Mouse (Mus musculus): ENCODE measurements around the gene Mpped2. TPM values are rescaled to one million over a fixed set of nuclear protein-coding genes. Genes with fewer than 3 reads are reported as not detected.

The Mpped2 gene
- total and polyA plus RNA-seq, 2 experiments from 2014 or later, result 42.6 to 79.4 TPM

DNA sequence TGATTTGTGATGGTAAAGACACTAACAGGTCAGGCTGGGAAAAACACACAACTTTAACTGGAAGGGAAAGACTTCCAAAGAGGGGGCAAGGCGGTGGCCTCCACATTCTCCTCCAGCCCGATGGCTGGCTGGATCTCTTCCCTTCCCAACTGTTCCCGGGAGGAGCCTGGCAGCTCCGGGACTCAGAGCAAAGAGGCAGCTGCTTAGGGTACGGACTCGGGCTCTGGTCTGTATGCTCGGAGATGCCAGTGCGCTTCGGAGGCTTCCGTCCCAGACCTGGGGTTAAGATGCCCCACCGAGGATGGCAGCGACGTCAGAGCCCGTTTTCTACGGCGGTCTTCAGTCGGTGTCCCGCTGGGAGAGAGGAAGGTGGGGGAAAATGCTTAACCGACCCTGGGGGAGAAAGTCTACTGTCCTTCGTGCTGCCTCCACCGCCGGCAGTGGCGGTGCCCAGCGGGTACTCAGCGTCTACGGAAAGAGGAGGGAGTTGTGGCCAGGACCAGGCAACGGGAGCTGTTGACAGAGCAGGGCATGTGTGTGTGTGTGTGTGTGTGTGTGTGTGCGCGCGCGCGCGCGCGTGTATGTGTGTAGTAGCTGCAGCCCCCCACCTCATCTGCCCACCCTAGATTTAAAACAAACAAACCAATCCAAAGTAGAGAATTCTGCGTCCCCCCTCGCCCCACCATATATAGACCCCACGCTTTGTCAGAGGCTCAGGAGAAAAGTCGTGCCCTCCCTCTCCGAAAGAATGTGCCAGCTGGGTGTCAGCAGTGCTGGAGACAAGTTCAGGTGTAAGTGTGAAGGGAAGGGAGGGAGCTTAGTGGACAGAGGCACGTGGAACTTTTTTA, 2.0 kb downstream of the Mpped2 start:
- no peaks in the 10 kb centered on the region for H3K9me3 ChIP-seq (ENCODE audit: low read length)
- peak overlapping the region; percentile 96 for H3K9ac ChIP-seq (replicated peaks; ENCODE audit: low read length, poor library complexity, severe bottlenecking)
- H3K4me1 ChIP-seq (ENCODE audit: insufficient read depth, low read length), result no peaks in the 10 kb centered on the region
- under 1% methylated on average over 41 of the region's 41 CpGs for WGBS
- DNase-seq (ENCODE audit: low spot score), result peak; percentile 63
- peak overlapping the region; percentile 96 for H3K27ac ChIP-seq (ENCODE audit: low read depth, low read length)
- TF ChIP-seq CTCF (IDR thresholded peaks at IDR 0.05), result no peak
- peak overlapping the region; percentile 95 for H3K4me2 ChIP-seq (ENCODE audit: low read depth, low read length, poor library complexity, severe bottlenecking)
- no peaks in the 10 kb centered on the region for H3K36me3 ChIP-seq (ENCODE audit: insufficient read depth, low read length)
- H3K4me3 ChIP-seq (ENCODE audit: low read depth, low read length), result peak overlapping the region; percentile 95
- no peaks in the 10 kb centered on the region for H3K27me3 ChIP-seq (ENCODE audit: insufficient read depth, low read length)
- ATAC-seq (ENCODE audit: low FRiP score), result peak; percentile 28

GRCm38 (mm10) chr2:106695734-106696022, 2.6 kb downstream of the Mpped2 start:
- TF ChIP-seq CTCF (IDR thresholded peaks at IDR 0.05), result no peak
- Histone ChIP-seq H3K4me1 (ENCODE audit: insufficient read depth, low read length) (no peaks in the 10 kb centered on the region), H3K9ac (replicated peaks; ENCODE audit: low read length, poor library complexity, severe bottlenecking) (peak overlapping the region; percentile 96; the same call in 1 of the 2 replicates), H3K36me3 (ENCODE audit: insufficient read depth, low read length) (no peaks in the 10 kb centered on the region), H3K9me3 (ENCODE audit: low read length) (no peaks in the 10 kb centered on the region), H3K4me2 (ENCODE audit: low read depth, low read length, poor library complexity, severe bottlenecking) (peak overlapping the region; percentile 95), H3K27me3 (ENCODE audit: insufficient read depth, low read length) (no peaks in the 10 kb centered on the region), H3K4me3 (ENCODE audit: low read depth, low read length) (peak overlapping the region; percentile 95), H3K27ac (ENCODE audit: low read depth, low read length) (peak overlapping the region; percentile 96; the same call in 1 of the 2 replicates)
- ATAC-seq (ENCODE audit: low FRiP score), result no peak
- DNase-seq (ENCODE audit: low spot score), result no peak
- under 1% methylated on average over 13 of the region's 13 CpGs for WGBS

DNA sequence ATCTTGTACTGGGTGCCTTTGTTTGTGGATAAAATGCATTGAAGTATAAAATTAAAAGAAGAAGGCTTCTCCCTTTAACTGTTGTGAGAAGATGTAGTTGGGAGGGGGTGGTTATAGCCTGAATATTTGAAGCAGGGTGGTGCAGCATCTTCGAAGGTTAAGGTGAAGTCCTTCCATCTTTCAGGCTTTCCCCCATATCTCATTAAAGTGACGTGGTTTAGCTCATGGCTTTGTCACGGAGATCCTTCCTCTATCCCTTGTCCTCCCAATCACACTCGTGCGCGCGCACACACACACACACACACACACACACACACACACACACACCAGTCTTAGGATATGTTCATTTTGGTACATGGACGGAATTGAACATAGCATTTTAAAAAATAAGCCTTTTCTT, 3.3 kb downstream of the Mpped2 start:
- no peaks in the 10 kb centered on the region for H3K27me3 ChIP-seq (ENCODE audit: insufficient read depth, low read length)
- DNase-seq (ENCODE audit: low spot score), result no peak
- H3K4me2 ChIP-seq (ENCODE audit: low read depth, low read length, poor library complexity, severe bottlenecking), result peak overlapping the region; percentile 95
- ATAC-seq (ENCODE audit: low FRiP score), result no peak
- H3K9me3 ChIP-seq (ENCODE audit: low read length), result no peaks in the 10 kb centered on the region
- no peak overlapping the region for H3K27ac ChIP-seq (ENCODE audit: low read depth, low read length)
- H3K4me1 ChIP-seq (ENCODE audit: insufficient read depth, low read length), result no peaks in the 10 kb centered on the region
- 63% methylated on average over 8 of the region's 8 CpGs for WGBS
- no peak for TF ChIP-seq CTCF (IDR thresholded peaks at IDR 0.05)
- peak overlapping the region; percentile 95; the same call in 1 of the 2 replicates for H3K4me3 ChIP-seq (ENCODE audit: low read depth, low read length)
- no peaks in the 10 kb centered on the region for H3K36me3 ChIP-seq (ENCODE audit: insufficient read depth, low read length)
- H3K9ac ChIP-seq (replicated peaks; ENCODE audit: low read length, poor library complexity, severe bottlenecking), result no peak overlapping the region

DNA sequence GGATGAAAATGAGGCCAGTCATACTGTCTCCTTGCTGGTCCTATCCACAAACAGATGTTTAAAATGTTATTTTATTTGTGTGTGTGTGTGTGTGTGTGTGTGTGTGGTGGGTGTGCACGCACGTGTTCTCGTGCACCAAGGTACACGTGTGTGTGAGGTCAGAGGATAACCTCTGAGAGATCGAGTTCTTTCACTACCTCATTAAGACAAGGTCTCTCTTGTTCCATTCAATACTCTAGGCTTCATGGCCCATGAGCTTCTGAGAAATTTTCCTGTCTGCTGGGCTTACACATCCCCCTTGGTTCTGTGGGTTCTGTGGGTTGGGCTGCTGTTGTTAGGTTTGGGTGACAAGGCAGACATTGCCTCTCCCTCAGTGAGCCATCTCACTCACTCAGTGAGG, 12.6 kb downstream of the Mpped2 start:
- no peaks in the 10 kb centered on the region for H3K4me1 ChIP-seq (ENCODE audit: insufficient read depth, low read length)
- no peak overlapping the region for H3K4me2 ChIP-seq (ENCODE audit: low read depth, low read length, poor library complexity, severe bottlenecking)
- no peak overlapping the region for H3K4me3 ChIP-seq (ENCODE audit: low read depth, low read length)
- H3K9ac ChIP-seq (replicated peaks; ENCODE audit: low read length, poor library complexity, severe bottlenecking), result no peak overlapping the region
- DNase-seq (ENCODE audit: low spot score), result no peak
- no peak overlapping the region for H3K27ac ChIP-seq (ENCODE audit: low read depth, low read length)
- TF ChIP-seq CTCF (IDR thresholded peaks at IDR 0.05), result no peak
- no peaks in the 10 kb centered on the region for H3K27me3 ChIP-seq (ENCODE audit: insufficient read depth, low read length)
- WGBS, result 88% methylated on average over 5 of the region's 5 CpGs
- ATAC-seq (ENCODE audit: low FRiP score), result no peak
- peaks cover 4% of the 10 kb centered on the region; the same call in 1 of the 2 replicates for H3K36me3 ChIP-seq (ENCODE audit: insufficient read depth, low read length)
- H3K9me3 ChIP-seq (ENCODE audit: low read length), result no peaks in the 10 kb centered on the region

DNA sequence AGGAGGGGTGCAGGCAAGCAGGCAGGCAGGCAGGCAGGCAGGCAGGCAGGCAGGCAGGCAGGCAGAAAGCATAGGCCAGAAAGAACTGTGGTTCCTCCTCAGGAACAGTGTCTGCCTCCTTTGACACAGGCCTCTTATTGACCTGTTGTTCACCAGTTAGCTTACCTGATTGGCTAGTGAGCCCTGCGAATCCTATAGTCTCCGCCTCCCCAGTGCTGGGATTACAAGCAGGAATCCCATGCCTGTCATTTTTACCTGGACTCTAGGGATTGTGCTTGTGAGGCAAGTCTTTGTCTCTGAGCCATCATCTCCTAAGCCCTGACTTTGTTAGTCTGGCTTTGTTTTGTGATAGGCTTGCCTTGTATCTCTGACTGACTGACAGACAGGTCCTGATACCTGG, 14.1 kb downstream of the Mpped2 start:
- ATAC-seq (ENCODE audit: low FRiP score) (no peak), DNase-seq (ENCODE audit: low spot score) (no peak)
- Histone ChIP-seq H3K9me3 (ENCODE audit: low read length) (no peaks in the 10 kb centered on the region), H3K27me3 (ENCODE audit: insufficient read depth, low read length) (no peaks in the 10 kb centered on the region), H3K9ac (replicated peaks; ENCODE audit: low read length, poor library complexity, severe bottlenecking) (no peak overlapping the region), H3K36me3 (ENCODE audit: insufficient read depth, low read length) (peaks cover 4% of the 10 kb centered on the region; the same call in 1 of the 2 replicates), H3K27ac (ENCODE audit: low read depth, low read length) (no peak overlapping the region), H3K4me1 (ENCODE audit: insufficient read depth, low read length) (no peaks in the 10 kb centered on the region), H3K4me3 (ENCODE audit: low read depth, low read length) (no peak overlapping the region), H3K4me2 (ENCODE audit: low read depth, low read length, poor library complexity, severe bottlenecking) (no peak overlapping the region)
- WGBS, result 81% methylated on average over 2 of the region's 2 CpGs
- no peak for TF ChIP-seq CTCF (IDR thresholded peaks at IDR 0.05)

GRCm38 (mm10) chr2:106710862-106711477, 17.9 kb downstream of the Mpped2 start:
- H3K4me3 ChIP-seq (ENCODE audit: low read depth, low read length), result no peak overlapping the region
- H3K9me3 ChIP-seq (ENCODE audit: low read length), result no peaks in the 10 kb centered on the region
- H3K36me3 ChIP-seq (ENCODE audit: insufficient read depth, low read length), result no peaks in the 10 kb centered on the region
- H3K4me1 ChIP-seq (ENCODE audit: insufficient read depth, low read length), result 0 out of 2 replicates have a peak, but pooled peaks cover 4% of the 10 kb centered on the region
- H3K27me3 ChIP-seq (ENCODE audit: insufficient read depth, low read length), result no peaks in the 10 kb centered on the region
- DNase-seq (ENCODE audit: low spot score), result no peak
- no peak overlapping the region for H3K27ac ChIP-seq (ENCODE audit: low read depth, low read length)
- no peak overlapping the region for H3K4me2 ChIP-seq (ENCODE audit: low read depth, low read length, poor library complexity, severe bottlenecking)
- no peak for TF ChIP-seq CTCF (IDR thresholded peaks at IDR 0.05)
- no peak for ATAC-seq (ENCODE audit: low FRiP score)
- 33% methylated on average over 7 of the region's 7 CpGs for WGBS
- no peak overlapping the region for H3K9ac ChIP-seq (replicated peaks; ENCODE audit: low read length, poor library complexity, severe bottlenecking)

Measured in midbrain, postnatal 0 days (tissue).